Mouse (Mus musculus) megakaryocyte, embryonic 14.5 days (primary cell): ENCODE results near the gene Epb41l3. TPM values are rescaled to one million over a fixed set of nuclear protein-coding genes. Genes with fewer than 3 reads are reported as not detected.
"Not testable (repeated sequence)": the region's sequence is repeated elsewhere in the genome, so short reads cannot be mapped to it uniquely, and the experiment has no call there.

Experiments used
- H3K27me3 ChIP-seq: replicated peaks from 2 replicates; pipeline ENCODE3; 2012; ENCODE audit warnings: inconsistent platforms
- H3K36me3 ChIP-seq: replicated peaks from 2 replicates; pipeline ENCODE3; 2012; ENCODE audit warnings: low read length, inconsistent platforms, mixed read lengths
- H3K4me1 ChIP-seq: 2 replicates; pipeline ENCODE4 v1.6.1; 2012; ENCODE audit warnings: inconsistent platforms
- H3K4me3 ChIP-seq: replicated peaks from 2 replicates; pipeline ENCODE3; 2012; ENCODE audit warnings: moderate library complexity, mild to moderate bottlenecking, inconsistent platforms
- H3K9me3 ChIP-seq: 2 replicates; pipeline ENCODE4 v1.6.1; 2012; ENCODE audit warnings: inconsistent platforms
- FLI1 ChIP-seq: IDR thresholded peaks from 2 replicates; pipeline ENCODE4 v1.6.1; 2012; ENCODE audit warnings: low read length, inconsistent platforms, mixed read lengths
- GATA1 ChIP-seq: IDR thresholded peaks from 3 replicates; pipeline ENCODE4 v1.6.1; 2012; ENCODE audit warnings: mixed read lengths, low read length, inconsistent platforms, borderline replicate concordance
- polyA plus RNA-seq: library from polyadenylated mRNA; stranded (reverse); fragments of >175 nt; gene quantifications from 2 replicates; pipeline ENCODE4 v1.2.3, GENCODE M21; 2012; ENCODE audit warnings: low replicate concordance; ENCODE audit not compliant: insufficient read depth

Epb41l3 gene
- polyA plus RNA-seq, 1 experiment: 1.7 TPM

- Histone ChIP-seq H3K9me3 (no peaks in the 10 kb centered on the region), H3K4me3 (no peak overlapping the region), H3K4me1 (no peaks in the 10 kb centered on the region), H3K27me3 (no peaks in the 10 kb centered on the region), H3K36me3 (no peaks in the 10 kb centered on the region)
- TF ChIP-seq GATA1 (no peak), FLI1 (no peak)
Observed at GRCm38 (mm10) chr17:69105799-69106401, 30.4 kb downstream of the Epb41l3 start.

DNA sequence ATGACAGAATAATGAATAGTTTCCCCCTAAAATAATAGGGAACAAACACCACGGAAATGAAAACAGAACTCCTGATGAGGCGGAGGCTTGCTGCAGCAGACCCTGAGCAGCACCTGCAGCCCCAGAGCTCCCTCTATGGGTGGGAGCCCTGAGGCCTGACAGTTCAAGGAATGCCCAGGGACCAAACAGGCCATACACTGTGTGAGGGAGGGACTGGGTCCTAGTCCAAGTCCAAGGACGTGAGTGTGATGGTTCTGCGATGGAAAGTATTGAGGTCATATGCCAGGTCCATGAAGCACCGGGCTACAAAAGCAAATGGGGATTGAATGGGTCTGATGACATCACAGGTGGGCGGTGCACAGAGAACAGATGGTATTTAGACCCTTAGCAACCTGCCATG is 33.7 kb downstream of the Epb41l3 start:
- Histone ChIP-seq H3K36me3 (no peaks in the 10 kb centered on the region), H3K9me3 (0 out of 2 replicates have a peak, but pooled peaks cover 2% of the 10 kb centered on the region), H3K4me1 (no peaks in the 10 kb centered on the region), H3K4me3 (no peak overlapping the region), H3K27me3 (no peaks in the 10 kb centered on the region)
- TF ChIP-seq FLI1 (no peak), GATA1 (no peak)

- Histone ChIP-seq H3K27me3 (no peaks in the 10 kb centered on the region), H3K36me3 (no peaks in the 10 kb centered on the region), H3K4me1 (no peaks in the 10 kb centered on the region), H3K4me3 (no peak overlapping the region), H3K9me3 (peaks cover 7% of the 10 kb centered on the region; the same call in 1 of the 2 replicates)
- TF ChIP-seq FLI1: no peak
- no peak for TF ChIP-seq GATA1
Observed at GRCm38 (mm10) chr17:69112232-69112631, 36.7 kb downstream of the Epb41l3 start.

DNA sequence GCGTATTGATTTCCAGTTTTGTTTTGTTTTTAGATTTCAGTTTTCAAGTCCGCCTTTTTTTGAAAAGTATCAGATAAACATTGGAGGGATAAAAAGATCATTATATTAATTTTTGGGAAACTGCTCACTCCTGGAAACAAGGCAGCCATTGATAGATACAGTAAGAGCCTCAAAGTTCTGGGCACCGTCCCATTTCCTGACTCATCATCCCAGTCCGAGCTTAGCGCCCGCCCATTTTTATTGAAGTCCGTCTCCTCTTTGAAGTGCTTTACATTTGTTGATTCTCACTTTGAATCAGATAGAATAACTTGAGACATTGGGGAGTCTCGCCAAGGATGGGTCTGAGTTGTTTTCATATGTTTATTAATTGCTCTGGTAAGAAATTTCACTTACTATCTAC is 43.7 kb downstream of the Epb41l3 start:
- Histone ChIP-seq H3K9me3 (peaks cover 7% of the 10 kb centered on the region), H3K27me3 (peaks cover 11% of the 10 kb centered on the region), H3K36me3 (no peaks in the 10 kb centered on the region), H3K4me3 (no peak overlapping the region), H3K4me1 (no peaks in the 10 kb centered on the region)
- TF ChIP-seq GATA1 (no peak), FLI1 (no peak)

DNA sequence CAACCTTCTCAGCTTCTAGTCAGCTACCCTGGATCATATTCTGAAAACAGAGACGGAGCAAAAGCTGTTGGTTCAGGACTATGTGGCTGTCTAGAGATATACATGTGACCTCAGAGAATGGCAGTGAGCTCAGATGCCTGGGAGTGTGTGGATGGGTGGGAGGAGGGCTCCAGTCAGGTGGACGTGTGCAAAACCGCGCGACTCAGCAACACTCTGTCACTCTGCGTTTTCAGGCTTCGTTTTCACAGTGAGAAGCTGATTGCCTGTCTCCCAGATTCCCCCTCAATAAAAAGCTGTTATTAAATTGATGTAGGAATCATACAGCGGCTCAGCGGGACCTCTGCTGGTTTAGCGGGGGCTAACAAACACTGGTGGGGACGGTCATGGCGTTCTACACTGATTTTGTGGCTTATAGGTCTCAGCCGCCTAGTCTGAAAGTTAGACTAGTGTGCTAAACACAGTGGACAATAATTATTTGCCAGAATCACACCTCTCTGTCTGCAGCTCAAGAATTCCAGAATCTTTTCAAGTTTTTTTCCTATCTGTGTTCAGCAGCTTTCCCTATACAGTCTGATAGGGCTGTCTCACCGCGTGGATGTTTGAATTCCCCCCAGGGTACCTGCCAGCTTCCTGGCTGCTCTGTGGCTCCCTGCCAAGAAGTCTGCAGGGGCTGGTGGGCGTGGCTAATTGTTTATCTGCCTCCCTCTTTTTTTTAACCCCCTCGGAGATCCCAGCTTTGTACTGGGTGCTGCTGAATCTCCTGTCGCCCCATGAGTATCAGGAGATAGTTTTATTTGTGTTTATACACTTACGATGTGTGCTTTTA is 45.3 kb downstream of the Epb41l3 start:
- Histone ChIP-seq H3K9me3 (peaks cover 3% of the 10 kb centered on the region), H3K36me3 (no peaks in the 10 kb centered on the region), H3K27me3 (peaks cover 11% of the 10 kb centered on the region), H3K4me1 (no peaks in the 10 kb centered on the region), H3K4me3 (no peak overlapping the region)
- TF ChIP-seq FLI1 (no peak), GATA1 (no peak)

DNA sequence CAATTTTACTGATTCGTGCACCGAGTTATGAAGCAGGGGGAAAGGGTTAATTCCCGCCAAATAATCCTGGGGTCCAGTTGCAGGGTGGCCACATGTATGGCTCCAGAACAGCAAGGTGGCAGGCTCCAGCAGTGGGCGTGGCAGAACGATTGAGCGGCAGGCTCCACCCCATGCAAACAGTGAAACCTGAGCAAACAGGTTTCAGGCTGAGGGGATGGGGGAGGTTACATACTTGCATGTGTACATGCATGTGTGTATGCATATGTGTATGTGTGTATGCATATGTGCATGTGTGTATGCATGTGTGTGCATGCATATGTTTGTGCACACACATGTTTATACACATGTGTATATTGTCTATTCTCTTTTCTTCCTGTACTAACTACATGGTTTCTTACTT is 46.9 kb downstream of the Epb41l3 start:
- not testable (repeated sequence) for H3K36me3 ChIP-seq, H3K9me3 ChIP-seq, H3K4me1 ChIP-seq, H3K4me3 ChIP-seq
- H3K27me3 ChIP-seq: peaks cover 11% of the 10 kb centered on the region

GRCm38 (mm10) chr17:69127436-69127835 is 52.0 kb downstream of the Epb41l3 start:
- TF ChIP-seq GATA1 (no peak), FLI1 (no peak)
- Histone ChIP-seq H3K4me1 (no peaks in the 10 kb centered on the region), H3K4me3 (no peak overlapping the region), H3K36me3 (no peaks in the 10 kb centered on the region), H3K9me3 (peaks cover 4% of the 10 kb centered on the region; the same call in 1 of the 2 replicates), H3K27me3 (no peaks in the 10 kb centered on the region)

GRCm38 (mm10) chr17:69127981-69128380 is 52.5 kb downstream of the Epb41l3 start:
- no peak overlapping the region for H3K4me3 ChIP-seq
- H3K9me3 ChIP-seq: peaks cover 4% of the 10 kb centered on the region; the same call in 1 of the 2 replicates
- H3K27me3 ChIP-seq: no peaks in the 10 kb centered on the region
- TF ChIP-seq FLI1: no peak
- TF ChIP-seq GATA1: no peak
- H3K36me3 ChIP-seq: no peaks in the 10 kb centered on the region
- H3K4me1 ChIP-seq: no peaks in the 10 kb centered on the region

GRCm38 (mm10) chr17:69129434-69129833 is 54.0 kb downstream of the Epb41l3 start:
- Histone ChIP-seq H3K27me3 (no peaks in the 10 kb centered on the region), H3K9me3 (peaks cover 4% of the 10 kb centered on the region; the same call in 1 of the 2 replicates), H3K4me3 (no peak overlapping the region), H3K4me1 (no peaks in the 10 kb centered on the region), H3K36me3 (no peaks in the 10 kb centered on the region)
- TF ChIP-seq FLI1 (no peak), GATA1 (no peak)

GRCm38 (mm10) chr17:69143017-69143416 is 67.5 kb downstream of the Epb41l3 start:
- H3K4me1 ChIP-seq: no peaks in the 10 kb centered on the region
- no peaks in the 10 kb centered on the region for H3K36me3 ChIP-seq
- H3K4me3 ChIP-seq: no peak overlapping the region
- no peaks in the 10 kb centered on the region for H3K27me3 ChIP-seq
- H3K9me3 ChIP-seq: peaks cover 25% of the 10 kb centered on the region
- TF ChIP-seq GATA1 (no peak), FLI1 (no peak)
